Mouse (Mus musculus): ENCODE data around the gene Rbm26.

Rbm26 gene

DNA sequence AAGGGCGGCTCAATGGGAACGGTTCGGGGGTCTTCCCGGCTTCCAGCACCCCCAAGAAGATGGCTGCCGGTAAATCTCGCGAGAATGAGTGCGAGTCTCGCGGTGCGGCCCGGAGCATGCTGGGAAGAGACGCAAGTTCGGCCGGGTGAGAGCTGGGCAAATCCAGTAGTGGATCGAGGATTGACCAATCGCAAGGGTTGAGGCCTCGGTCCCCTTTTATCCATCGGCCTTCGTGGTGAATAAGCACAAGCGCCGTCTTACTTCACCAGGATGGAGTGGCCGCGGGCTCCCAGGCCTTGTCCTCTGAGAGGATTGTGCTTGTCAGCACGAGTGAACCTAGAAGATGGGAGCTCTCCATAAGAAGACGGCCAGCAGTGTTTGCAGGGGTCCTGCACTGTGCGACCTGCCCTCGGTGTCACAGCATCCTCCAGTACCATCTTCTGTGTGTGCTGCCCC is at the start of gene Rbm26:
Rbm26 (minus strand) TSS at position 90 of the 456 bp plus-strand sequence.
- peak; percentile 93 for DNase-seq (ENCODE audit: low read depth, low spot score)

GRCm38 (mm10) chr14:105225790-105226189 is 48.7 kb upstream of the Rbm26 start:
- no peak for DNase-seq (ENCODE audit: low read depth, low spot score)

DNA sequence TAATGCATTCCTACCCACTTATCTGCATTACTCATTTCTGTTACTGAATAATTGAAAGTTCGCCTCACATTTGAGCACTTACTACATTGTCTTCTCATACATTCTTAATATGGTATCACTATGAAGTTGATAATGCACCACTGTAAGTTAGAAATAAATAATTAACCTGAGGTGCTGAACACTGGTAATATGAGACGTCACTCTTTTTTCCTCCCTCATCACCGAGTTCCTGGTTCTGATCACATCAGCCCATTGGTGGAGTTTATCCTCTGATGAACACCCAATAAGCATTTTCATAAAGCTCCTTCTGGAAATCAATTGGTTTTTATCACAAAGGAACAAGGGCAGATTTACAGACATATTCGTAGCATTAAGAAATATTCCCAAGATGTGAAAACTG is 45.1 kb upstream of the Rbm26 start:
- no peak for DNase-seq (ENCODE audit: low read depth, low spot score)

DNA sequence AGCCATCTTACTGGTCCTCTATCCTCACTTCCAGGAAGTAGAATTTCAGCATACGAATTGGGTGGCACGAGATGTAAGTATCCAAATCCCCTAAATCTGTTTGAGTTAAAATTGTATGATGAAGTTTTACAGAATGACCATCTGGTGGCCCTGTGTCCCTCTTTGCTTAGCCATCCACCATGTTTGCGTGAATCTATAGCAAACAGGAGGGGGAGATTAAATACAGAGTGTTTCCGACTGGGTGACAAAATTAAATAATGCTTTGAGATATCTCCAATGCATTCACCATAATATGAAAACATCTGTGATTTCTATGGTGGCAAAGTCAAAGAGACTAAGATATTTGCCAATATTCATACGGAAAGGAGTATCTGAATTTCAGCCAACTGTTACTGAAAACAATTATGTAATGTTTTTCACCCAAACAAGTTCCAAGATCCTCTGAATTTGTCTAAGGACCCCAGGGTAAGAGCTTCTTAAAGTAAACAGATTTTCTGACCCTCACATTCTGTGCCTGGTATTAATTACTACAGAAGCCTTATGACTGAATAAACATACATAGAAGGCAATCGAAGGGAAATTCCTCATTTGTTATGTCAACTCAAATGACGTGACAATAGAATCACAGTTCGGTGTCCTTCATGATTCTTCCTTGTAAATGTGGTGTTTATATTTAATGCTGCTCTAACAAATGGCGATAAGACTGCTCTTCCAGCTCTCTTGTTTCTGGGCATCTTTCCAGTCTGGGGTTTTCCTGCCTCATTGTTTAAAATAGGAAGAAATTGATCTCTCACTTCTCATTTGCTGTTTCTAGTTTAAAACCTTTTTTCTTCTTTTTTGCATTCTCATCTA is 42.6 kb upstream of the Rbm26 start:
- no peak for DNase-seq (ENCODE audit: low read depth, low spot score)

- no peak for DNase-seq (ENCODE audit: low read depth, low spot score)
Observed at GRCm38 (mm10) chr14:105198401-105198800, 21.3 kb upstream of the Rbm26 start.

DNA sequence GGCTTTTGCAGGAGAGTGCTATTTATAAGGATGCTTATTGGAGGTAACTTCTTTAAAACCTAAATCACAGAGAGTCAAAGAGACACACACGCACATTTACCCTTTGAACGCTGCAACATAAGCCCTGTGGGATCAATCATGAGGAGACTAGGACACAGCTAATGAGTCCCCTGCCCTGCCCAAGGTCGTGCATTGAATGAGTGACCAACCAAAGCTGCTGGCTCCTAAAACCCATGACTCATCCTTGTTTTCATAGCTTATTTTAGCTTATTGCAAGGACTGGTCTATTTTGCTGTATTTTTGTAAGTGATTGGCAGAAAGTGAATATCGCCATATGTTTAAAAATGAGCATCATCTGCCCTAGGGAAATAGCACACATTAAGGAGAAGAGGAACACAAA is 17.6 kb upstream of the Rbm26 start:
- DNase-seq (ENCODE audit: low read depth, low spot score): no peak

DNA sequence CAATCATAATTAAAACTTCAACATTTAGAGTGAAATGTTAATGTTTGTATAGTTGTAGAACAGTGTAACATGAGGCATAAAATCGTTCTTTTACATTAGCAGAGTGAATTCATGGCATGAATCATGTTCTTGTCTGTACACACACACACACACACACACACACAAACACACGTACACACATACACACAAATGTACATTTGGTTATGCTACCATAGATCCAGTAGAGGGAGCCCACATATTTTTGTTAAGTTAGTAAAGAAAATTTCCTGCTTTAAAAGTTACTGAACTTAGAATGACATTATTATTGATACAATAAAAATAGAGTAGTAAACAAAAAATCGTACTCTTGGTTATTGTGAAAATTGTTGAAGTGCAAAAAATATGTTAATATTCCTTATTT is 7.7 kb upstream of the Rbm26 start:
- no peak for DNase-seq (ENCODE audit: low read depth, low spot score)

DNA sequence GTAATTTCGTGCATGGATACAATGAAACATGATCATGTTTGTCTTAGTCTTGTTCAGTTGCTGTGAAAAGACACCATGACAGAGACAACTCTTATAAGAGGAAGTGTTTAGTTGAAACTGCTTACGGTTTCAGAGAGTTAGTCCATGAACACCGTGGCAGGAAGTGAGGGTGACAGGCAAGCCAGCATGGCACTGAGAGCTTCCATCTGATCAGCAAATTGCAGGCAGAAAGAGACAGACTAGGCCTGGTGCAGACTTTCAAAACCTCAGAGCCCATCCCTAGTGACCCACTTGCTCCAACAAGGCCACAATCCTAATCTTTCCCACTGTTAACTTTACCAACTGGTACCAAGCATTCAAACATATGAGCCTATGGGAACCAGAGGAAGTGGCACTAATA is 5.7 kb upstream of the Rbm26 start:
- DNase-seq (ENCODE audit: low read depth, low spot score): no peak

DNA sequence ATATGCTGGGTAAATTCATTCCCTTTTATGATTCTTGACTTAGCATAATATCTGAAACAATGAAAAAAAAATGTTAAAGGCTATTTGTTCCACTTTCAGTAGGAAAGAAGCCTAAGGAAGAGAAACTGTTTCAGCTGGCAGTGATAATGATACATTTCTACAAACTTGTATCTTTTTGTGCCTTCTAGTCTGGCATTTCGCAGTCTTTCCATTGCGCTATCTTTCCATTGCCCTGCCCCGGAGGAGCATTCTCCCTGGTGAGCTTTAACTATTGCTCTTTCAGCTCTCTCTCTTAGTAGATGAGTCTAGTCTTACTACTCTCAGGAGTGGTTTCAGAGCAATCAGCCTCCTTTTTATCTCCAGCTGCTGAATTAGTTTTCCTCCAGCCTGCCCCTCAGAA is 2.6 kb upstream of the Rbm26 start:
- DNase-seq (ENCODE audit: low read depth, low spot score): no peak

DNA sequence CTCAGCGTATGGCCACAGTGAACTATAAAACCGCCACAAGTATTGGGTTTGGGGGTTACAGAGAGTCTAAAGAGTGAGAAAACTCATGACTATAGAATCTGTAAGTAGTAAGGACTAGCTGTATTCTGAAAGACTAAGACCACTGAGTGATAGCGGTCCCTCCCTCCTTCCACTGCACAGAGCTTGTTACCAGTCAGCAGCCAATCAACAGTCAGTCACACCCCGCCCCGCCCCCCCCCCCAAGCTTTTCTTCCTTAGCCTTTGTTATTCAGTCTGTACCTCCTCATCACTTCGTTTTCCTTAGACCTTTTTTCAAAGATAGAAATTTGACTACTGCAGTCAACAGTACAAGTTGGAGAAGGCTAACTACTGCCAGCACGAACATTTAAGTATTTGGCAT is 1.9 kb upstream of the Rbm26 start:
- no peak for DNase-seq (ENCODE audit: low read depth, low spot score)

DNA sequence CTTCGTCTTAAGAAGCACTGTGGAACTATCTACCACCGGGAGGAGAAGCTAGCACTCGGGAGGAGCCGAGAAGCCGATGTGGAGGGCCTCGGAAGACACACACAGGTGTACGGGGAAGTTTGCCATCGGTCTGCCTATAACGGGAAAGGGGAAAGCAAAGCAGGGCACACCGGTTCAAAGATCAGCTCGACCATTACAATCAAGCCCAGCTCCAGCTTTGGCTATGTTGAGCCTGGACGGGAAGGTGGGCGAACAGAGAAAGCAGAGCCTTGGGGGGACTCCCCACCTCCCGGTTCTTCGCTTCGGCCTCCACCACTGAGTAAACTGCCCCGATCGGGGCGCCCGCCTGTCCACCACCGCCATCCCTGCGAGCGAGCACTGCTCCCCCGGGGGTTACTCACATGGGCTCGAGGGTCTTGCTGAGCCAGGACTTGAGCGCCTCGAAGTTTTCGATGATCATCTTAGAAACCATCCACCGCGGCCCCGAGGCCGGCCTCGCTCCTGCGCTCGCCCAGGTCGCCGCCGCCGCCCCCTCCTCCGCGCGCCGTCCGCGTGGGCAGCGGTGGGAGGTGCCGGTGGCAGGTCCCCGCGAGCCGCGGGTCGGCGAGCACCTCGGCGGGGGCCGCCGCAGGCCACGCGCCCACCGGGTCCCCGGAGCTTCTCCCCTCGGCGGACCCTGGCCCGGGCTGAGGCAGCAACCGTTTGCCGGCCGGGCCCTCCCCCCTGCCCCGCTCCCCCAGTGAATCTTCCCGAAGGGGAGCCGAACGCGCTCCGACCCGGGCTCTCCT is 552 bp downstream of the Rbm26 start:
- no peak for DNase-seq (ENCODE audit: low read depth, low spot score)

DNA sequence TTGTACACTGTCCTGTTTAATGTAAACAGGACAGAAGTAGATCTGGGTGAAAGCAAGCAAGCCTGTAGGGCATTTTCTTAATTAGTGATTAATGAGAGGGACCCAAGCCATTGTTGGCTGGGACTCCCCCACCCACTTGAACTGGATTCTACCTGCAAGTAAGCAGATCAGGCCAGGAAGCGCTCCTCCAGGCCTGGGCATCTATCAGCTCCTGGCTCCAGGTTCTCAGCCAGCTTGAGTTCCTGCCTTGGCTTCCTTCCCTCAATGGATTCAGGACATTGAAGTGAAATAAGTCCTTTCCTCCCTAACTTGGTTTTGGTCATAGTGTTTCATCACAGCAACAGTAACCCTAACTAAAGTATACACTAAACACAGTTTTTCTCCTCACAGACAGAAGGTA is 9.9 kb downstream of the Rbm26 start:
- DNase-seq (ENCODE audit: low read depth, low spot score): no peak

DNA sequence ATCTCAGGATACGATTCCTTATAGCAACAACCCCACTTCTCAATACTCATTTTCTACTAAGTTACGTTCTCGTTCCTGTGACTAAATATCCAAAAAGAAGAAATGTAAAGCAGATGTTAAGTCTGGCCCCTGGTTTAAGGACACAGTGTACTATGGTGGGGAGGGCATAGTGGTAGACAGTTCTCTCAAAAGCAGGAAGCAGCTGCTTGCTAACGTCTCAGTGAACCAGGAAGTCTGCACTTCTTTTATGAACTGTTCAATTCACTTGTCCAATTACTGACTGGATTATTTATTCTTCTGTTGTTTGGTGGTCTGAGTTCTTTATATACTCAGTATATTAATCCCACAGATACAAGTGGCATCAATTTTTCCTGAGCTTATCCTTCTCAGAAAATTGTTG is 12.3 kb downstream of the Rbm26 start:
- no peak for DNase-seq (ENCODE audit: low read depth, low spot score)

DNA sequence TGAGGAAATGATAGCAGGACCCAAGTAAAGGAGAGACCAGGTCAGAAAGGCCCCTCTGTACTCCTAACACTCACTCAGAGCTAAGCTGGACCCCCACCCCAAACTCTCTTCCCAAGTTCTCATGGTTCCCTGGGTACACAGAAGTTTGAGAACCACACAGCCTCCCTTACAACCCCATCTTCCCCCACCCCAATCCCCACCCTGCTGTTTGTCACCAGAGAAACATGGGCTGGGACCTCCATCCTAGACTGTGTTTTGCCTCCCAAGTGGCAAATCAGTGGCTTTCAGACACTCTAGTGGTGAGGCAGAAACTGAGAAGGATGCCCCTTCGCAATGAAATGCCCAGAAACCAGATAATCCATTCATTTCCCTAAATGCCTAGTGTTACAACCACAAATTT is 15.8 kb downstream of the Rbm26 start:
- DNase-seq (ENCODE audit: low read depth, low spot score): no peak

DNA sequence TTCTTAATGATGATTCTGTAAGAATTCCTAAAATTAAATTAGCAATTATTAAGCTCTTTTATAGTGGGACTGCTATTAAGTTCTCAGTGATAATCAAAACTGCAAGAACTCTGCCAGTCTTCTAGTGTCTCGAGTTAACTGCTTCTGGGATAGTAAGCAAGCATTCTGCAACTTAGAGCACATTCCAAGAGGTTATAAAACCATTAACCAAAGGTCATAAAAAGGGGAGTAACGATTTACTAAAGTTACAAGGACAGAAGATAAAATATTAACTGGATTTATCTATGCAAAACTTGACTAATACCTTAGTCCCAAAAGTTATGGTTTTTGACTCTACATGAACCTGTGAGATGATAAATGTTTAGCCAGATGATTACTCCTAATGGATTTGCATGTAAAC is 18.6 kb downstream of the Rbm26 start:
- no peak for DNase-seq (ENCODE audit: low read depth, low spot score)

- no peak for DNase-seq (ENCODE audit: low read depth, low spot score)
Observed at GRCm38 (mm10) chr14:105134076-105134475, 43.1 kb downstream of the Rbm26 start.

DNA sequence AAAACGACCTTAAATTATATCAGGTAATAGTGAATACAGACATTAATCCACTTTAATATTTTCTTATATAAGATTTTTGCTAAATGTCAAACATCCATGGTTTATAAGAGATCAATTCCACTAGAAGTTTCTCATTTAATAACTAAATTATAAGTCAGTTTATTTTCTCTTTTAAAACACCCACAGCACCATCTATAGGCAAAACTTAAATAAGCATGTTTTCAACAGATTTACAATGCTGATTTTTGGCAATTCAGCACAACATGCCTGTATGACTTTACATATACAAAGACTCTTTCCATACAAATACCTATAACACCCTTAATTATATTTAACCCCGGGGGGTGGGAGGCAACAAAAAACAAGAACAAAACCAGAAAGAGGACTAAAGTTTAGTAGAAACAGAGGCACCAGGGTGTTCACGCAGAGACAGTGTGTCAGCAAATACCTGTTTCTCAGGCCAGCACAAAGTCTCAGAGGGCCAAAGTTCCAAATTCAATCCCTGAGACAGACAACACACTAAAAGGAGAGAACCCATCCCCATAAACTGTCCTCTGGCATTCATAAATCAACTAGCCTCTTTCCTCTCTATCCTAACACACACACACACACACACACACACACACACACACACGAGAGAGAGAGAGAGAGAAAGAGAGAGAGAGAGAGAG is 49.3 kb downstream of the Rbm26 start:
- DNase-seq (ENCODE audit: low read depth, low spot score): no peak

DNA sequence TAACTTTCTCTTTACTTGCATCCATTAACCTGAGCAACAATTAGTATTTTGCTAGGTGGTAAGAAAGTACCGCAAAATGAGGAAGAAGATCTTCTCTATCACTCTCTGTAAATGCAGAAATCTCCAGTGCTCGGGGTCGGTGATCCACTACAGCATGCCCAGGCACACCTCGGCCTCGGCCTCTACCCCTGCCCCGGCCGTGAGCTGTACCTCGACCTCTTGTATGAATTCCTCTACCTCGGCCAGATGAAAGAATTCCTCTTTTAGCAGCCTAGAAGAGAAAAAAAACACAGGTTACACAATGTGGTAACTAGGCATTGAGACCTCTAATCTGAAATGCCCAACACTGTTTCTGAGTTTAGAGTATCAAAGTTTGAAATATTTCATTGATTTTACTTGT is 52.6 kb downstream of the Rbm26 start:
- DNase-seq (ENCODE audit: low read depth, low spot score): no peak

DNA sequence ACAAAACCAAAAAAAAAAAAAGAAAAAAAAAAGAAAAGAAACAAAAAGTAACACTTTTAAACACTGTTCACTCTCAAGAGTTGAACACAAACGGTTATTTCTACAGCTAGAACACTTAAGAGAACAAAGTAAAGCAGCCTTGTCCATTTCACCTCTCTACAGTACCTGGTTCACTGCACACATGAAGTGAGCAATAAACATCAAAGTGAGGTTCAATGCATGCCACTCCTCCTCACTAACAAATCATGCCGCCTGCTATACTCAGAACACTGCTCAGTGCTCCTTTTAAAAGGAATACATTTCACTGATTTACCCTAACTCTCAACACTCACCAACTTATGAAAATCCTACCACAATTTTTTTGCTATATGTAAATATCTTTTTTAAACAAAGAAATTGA is 61.7 kb downstream of the Rbm26 start:
- no peak for DNase-seq (ENCODE audit: low read depth, low spot score)

GRCm38 (mm10) chr14:105106252-105106651 is 70.9 kb downstream of the Rbm26 start:
- DNase-seq (ENCODE audit: low read depth, low spot score): no peak

- DNase-seq (ENCODE audit: low read depth, low spot score): no peak
Observed at GRCm38 (mm10) chr14:105098861-105099260, 78.3 kb downstream of the Rbm26 start.

DNA sequence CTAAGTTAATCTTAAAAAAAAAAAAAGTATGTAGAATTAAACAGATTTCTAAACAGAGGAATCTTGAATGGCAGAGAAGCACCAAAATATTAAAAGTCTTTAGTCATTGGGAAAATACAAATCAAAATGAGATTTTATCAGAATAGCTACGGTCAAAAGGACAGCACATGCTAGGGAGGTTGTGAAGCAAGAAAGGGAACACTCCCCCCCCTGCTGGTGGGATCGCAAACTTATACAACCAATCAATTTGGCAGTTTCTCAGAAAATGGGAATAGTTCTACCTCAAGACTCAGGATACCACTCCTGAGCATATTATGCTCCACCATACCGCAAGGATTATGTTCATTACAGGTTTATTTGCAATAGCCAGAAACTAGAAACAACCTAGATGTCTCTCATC is 80.9 kb downstream of the Rbm26 start:
- DNase-seq (ENCODE audit: low read depth, low spot score): no peak

Measured in embryo, embryonic 11.5 days (tissue).